Mouse (Mus musculus) adrenal gland, postnatal 14 days (tissue): Measurements from ENCODE around the gene 4930447C04Rik. TPM values are rescaled to one million over a fixed set of nuclear protein-coding genes. Genes with fewer than 3 reads are reported as not detected.

Source experiments
- DNase-seq: peaks from one replicate; pipeline ENCODE4 v3.0.0; 2021; ENCODE audit warnings: mixed read lengths
- long read RNA-seq, 2 experiments: library from polyadenylated mRNA; stranded (forward); transcript quantifications; one replicate each; pipeline ENCODE4 v2.0.0; 2021
- total RNA-seq: library from RNA; stranded (reverse); gene quantifications from 2 replicates; pipeline ENCODE4 v1.2.3, GENCODE M21; 2021

4930447C04Rik gene
- total RNA-seq = 1.0 and 1.1 TPM in 2 replicates
- long read RNA-seq, experiment 1 = 0 reads
- long read RNA-seq, experiment 2 = 0 reads

DNA sequence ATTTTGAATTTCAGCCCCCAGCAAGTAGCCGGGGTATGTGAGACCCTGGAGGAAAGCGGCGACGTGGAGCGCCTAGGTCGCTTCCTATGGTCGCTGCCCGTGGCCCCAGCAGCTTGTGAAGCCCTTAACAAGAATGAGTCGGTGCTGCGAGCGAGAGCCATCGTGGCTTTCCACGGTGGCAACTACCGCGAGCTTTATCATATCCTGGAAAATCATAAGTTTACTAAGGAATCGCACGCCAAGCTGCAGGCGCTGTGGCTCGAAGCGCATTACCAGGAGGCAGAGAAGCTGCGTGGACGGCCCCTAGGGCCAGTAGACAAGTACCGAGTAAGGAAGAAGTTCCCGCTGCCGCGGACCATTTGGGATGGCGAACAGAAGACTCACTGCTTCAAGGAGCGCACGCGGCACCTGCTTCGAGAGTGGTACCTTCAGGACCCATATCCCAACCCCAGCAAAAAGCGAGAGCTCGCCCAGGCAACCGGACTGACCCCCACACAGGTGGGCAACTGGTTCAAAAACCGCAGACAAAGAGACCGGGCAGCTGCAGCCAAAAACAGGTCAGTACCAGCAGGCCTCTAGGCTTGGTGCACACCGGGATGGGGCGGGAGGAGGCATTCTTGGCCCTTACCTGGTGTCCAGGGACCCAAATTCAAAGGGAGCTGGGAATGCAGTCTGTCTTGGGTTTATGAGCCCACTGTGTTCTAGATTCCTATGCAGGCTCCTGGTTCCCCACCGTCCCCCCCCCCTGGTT, at the start of gene 4930447C04Rik:
4930447C04Rik (minus strand) TSS at position 704 of the 751 bp plus-strand sequence.
- no peak for DNase-seq

DNA sequence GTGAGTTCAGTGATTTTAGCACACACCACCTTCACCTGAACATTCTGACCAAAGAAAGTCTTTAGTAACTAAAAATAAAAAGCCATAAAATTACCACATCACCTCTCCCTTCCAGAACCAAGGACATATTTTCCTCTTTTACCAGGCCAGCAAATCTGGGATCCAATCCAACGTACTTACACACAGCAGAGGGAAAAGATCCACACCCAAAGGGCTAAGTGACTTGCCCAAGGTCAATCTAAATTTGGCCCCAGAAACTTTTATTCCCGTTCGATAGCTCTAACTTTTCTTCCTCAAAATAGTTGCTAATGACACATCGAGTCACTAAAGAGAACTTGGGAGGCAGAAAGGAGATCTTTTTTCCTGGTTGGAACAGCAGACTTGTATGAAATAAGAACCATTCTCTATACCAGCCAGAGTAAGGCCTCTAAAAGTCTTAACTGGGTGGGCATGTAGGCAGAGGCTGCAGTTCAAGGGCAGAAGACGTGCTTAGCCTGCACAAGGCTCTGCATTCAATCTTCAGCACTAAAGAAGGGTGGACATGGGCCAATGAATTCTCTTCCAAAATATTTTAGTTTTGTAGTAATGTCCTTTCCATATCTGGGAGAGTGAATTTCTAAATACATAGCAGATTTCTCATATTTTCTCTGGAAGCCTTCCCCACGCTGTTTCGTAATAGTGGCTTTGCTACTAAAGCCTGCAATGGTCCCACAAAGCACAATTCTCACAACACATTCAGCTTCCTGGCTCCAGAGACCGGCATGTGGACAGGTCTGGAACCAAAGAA, 42.7 kb upstream of the 4930447C04Rik start:
- DNase-seq = peak; percentile 65

DNA sequence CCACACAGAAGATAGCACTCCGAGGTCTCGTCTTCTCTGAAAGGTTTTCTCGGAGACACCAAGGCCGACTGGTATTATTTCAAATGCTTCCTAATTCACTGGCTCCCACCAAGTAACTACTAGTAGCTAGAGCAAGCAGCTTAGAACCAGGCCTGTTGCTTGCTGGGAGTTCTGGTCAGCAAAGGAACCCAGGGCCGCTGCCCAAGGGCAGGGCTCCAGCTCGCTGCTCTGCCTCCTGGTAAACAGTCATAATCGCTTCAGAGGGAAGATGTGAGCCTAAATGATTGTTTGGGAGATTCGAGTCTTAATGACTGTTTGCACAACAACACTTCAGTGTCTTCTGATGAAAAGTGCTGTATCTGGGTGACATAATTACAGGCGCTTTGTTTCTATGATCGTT, 42.0 kb upstream of the 4930447C04Rik start:
- DNase-seq = peak; percentile 39

DNA sequence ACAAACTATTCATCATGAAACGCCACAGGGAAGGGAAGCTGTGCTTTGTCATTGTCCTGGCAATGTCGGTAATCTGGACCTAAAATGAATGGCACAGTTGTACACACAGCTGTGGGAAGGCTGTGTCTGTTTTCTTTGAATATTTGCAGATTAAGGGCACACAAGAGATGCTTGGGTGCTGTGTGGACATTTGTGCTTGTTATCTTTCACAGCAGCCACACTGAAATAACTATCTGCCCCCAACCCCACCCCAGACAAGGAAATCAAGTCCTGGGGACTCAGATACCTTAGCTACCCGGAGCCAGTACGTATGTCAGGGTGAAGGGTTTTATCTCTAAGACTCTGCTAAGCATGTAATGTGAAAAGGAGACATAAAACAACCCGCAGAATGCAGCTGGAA, 38.7 kb upstream of the 4930447C04Rik start:
- DNase-seq = no peak

DNA sequence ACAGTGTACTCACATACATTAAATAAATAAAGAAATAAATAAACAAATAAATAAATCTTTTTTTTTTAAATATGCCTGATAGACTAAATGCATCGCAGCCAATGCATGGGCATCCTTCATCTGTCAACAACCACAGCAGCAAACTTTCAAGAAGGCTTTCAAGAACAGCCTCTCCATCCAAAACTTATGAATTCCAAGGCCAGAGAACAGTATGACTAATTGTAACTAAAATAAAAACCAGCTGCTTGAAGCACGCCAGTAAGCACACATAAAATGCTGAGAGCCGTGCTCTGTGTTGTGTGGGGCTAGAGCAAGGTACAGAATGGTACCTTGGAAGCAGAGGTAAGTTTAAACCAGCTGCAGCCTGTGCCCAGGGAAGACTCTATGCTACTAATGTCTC, 37.3 kb upstream of the 4930447C04Rik start:
- DNase-seq = no peak

DNA sequence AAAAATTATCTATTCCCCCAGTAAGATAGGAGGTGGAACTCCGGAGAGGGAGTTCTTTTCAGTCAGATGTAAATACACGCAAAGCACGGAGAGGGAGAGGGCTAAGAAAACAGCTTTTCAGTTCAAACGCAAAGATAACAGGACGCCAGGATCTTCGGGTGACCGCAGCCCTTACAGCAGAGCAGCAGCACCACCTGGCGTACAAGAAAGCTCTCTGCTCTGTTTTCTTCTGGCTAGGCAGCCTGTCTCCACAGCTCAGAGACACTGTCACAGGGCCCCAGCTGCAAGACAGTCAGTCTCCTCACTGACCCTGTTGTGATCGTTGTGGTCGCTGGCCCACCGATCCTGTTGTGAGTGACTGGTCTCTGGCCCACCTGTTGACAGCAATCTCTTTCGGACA, 36.1 kb upstream of the 4930447C04Rik start:
- peak; percentile 84 for DNase-seq

DNA sequence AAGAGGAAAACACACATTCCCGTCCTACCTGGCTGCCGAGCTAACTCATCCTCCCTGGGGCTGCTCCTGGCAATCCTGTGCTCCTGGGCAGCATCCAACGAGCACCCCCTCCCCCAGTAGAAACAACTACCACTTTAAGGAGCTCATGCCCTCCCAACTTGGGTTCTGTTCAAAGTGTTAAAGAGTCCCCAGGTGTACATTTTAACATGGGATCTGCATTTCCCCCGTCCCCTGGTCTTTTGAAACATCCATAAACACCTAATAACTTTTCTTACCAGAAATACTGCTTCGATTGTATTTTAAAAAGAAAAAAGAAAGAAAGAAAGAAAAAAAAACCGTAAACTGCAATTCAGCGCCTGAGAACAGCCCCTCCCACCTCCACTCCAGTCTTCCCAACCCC, 35.6 kb upstream of the 4930447C04Rik start:
- no peak for DNase-seq

DNA sequence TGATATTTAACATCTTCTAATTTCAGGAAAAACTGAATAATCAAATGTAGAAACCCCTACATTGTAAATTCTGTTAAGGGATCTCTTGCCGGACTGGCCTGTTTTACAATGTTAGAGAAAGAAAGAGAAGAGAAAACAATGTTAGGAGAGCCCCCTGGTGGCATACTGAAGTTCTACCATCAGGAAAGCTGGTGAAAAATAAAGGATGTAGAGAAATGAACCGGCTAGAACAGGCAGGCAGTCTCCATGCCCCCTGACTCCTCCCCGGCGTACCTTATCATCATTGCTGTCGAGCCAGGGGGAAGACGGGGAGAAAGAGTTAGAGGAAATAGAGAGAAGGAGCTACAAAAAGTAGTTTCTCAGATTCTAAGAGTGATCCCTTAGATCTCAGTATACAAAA, 32.6 kb upstream of the 4930447C04Rik start:
- DNase-seq = peak; percentile 68

DNA sequence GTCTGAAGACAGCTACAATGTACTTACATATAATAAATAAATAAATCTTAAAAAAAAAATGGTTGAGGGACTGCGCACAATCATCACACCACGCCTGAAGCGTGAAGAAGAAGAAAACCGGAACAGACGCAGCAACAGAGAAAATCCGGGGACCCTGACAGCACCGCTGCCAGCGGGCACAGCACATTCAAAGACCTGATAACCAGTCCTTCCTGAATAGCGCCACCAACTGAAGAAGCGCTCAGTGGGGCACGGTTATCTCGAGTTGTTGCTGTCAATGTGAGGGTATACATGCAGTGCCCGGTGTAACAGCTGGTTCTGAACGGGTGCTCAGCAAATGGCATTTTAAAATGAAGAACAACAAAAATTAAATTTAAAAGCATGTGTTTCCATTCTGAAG, 30.0 kb upstream of the 4930447C04Rik start:
- DNase-seq = no peak

DNA sequence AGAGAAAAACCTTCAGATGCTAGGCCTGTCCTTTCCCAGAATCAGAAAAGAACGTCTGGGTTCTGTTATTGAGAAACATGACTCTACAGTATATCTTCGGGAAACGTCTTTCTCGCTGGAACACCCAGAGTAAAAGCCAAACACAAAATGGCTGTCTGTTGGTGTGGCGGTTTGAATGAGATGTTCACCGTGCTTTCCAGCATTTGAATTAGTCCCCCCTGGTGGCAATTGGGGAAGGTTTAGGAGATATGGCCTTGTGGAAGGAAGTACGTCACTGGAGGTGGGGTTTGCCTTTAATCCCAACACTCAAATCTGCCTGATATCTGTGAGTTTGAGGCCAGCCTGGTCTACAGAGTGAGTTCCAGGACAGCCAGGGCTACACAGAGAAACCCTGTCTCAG, 27.0 kb upstream of the 4930447C04Rik start:
- no peak for DNase-seq

DNA sequence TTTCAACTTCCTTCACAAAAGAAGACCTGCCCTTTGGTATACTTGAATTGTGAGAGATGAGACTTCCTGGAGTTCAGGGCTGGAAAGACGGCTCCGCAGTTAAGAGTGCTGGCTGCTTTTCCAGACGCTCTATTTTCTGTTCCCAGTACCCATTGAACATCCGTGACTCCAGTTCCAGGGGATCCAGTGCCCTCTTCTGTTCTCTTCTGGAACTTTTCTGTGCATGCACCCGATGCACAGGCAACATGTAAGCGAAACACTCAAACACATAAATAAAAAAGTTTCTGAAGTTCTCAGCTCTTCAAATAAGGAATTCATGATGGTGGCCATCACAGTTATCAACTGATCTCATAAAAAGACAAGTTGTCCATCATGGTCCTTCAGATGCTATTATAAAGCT, 22.2 kb upstream of the 4930447C04Rik start:
- no peak for DNase-seq

DNA sequence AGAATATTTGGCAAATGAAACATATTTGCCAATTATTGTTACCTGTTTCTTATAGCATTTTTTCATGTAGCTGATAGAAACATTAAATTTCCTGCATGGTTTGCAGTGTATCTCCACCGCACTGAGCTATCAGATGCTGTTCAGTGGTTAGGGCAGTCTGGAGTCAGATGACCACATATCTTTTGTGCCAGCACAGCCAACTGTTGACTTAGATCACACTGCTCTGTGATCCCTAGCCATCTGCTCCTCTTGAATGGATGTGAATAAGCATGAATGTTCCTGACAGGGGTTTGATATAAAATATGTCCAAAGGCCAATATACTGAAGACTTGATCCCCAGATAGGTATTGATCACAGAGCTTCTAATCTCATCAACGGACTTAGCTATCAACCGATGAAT, 17.9 kb upstream of the 4930447C04Rik start:
- DNase-seq = no peak

DNA sequence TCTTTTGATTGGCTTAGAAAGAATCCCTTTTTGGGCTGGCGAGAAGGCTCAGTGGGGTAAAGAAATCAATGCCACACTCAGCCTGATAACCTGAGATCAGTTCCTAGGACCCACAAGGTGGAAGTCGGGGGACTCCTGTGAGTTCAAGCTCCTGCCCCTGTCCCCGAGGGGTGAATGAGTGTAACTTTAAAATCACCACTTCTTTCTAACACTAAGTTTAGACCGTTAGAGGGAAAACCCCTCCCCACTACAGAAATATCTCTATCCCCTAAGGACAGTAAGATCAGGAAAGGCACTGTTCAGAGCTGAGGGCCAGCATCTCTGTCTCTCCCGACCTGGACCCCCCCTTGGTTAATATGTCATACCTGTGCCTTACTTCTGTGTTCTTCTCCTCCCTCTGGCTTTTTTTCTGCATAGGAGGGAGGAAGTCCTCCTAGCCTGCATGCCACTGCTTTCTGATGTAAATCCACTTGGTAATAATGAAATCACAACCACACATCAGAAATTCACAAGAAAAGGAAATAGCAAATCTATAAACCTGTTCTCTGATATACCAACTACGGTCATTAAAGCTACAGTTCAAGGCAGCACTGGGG, 17.4 kb upstream of the 4930447C04Rik start:
- DNase-seq = no peak

DNA sequence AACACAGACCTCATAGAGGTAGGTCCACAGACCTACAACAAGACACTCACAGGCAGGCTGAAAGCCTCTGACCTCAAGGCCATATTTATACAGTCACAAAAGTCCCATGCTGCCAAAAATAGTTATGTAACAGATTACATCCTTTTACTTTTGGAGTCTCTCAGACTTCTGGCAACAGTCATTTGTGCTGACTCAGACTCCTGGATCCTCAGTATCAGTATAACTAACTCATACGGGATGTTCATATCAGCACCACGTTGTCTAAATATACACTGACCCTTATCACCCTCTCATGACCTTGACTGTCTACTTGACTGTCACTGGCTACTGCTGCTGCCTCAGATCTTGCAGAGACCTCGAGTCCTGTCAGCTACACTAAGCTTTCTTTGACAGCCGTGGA, 14.3 kb upstream of the 4930447C04Rik start:
- DNase-seq = peak; percentile 16

DNA sequence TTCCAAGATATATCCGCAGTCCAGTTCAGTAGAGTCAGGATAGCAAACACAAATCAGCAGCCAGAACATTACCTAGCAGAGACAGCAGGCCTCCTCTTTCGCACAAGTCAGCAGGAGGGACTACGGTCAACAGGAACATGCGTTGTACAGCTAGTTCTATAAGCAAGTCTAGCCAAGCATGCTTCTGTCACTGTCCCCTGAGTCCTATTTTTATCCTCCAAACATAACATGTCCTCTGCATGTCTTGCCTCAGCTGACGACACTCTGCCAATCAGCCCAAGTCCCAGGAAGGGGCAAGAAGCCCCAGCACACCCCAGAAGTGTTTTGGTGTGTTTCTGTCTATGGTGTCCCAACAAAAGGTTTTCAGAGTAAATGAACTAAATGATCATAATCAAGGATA, 13.3 kb upstream of the 4930447C04Rik start:
- no peak for DNase-seq

DNA sequence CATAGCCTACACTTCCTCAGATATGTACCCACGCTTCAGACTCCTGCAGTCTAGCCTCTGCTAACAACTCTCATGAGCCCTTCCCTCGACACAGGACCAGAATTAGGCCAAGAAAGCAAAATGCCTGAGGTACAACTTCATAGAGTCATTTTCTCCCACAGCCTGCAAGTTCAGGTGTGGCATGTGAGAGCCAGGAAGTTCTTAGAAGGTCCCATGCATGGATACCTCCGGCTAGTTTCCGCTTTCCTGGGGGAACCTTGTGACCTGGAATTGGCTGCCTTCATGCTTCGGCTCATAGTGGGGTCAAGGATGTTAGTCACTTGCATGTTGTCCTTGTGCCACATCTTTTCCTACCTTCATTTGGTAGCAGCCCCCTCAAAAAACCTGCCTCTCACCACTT, 12.5 kb upstream of the 4930447C04Rik start:
- no peak for DNase-seq

DNA sequence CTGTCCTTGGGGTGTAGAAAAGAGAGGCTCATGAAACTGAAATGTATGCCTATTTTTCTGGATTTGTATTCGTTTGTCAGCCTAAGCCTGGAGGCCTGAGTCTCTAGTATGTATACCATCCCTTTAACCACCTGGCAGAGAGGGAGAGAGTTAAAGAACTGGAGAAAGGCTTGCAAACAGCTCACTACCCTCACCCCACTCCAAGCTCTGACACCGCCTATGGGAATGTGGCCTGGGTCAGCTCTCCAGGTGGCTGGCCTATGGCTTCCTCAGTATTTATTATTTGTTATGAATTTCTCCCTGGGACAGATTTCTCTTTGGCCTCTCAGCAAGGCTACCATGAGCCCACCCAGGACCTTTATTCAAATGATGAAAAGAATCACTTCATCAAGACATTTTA, 6.8 kb upstream of the 4930447C04Rik start:
- DNase-seq = no peak

DNA sequence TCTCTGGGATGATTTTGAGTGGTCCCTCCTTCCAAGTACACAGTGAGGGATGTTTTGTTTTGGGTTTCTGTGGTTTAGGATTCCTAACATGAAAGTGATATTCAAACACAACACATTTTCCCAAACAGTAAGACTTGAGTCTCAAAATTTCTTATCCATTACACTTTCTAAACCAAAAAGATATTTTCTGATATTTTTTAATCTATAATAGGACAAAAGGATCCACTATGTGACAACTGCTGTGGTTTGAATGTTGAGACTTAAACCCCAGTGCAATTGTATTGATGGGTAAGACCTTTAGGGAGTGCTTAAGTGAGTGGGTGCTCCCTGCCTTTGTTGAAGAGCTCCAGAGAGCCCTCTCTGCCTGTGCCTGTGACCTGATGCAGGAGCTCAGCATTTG, 6.2 kb upstream of the 4930447C04Rik start:
- DNase-seq = no peak

DNA sequence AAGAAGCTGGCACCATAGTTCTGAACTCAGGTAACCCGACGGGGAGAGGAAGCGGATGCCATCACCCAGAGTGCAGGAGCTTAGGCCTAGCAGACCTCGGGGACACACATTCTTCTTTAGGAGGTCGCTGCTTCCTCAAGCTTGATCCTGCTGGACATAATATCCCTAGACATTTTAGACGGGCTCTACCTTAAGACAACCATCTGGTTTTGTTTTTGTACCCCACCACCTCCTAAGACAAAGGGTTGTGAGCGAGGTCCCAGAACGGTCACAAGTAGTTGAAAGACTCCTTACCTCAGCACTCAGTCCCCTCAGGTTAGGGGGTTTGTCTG, 5.5 kb upstream of the 4930447C04Rik start:
- DNase-seq = no peak

DNA sequence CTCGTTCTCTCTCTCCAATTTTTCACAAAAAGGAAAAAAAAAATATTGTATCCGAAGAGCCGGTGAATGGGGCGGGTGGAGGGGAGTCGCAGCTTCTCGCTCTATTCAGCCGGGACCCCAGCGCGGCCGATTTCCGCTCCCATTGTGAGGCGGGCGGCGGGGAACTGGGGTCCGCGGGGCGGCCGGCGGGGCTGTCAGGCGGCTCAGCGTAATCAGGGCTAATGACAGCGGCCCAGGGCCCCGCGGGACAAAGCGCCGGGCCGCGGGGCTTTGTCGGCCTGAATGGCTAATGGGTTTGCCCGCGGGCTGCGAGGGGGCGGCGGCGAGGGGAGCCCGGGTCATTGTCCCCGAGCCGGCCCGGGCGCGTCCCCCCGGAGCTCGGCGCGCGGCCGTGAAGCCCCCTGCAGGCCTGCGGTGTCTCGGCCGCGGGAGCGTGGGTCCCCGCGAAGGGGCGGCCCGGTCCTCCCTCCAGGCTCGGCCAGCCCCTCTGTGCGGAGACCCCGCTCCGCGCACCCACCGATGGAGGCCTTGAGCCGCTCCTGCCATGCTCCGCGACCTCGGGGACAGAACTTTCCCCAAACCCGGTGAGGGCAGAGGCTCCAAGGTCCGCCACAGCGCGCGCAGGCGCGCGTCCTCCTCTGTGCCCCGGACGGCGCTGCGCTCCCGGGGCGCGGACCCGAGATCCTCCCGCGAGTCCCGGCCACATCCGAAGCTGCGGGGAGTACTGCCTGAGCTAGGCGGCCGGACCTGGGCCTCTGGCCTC, 4.9 kb upstream of the 4930447C04Rik start:
- peak; percentile 9 for DNase-seq

DNA sequence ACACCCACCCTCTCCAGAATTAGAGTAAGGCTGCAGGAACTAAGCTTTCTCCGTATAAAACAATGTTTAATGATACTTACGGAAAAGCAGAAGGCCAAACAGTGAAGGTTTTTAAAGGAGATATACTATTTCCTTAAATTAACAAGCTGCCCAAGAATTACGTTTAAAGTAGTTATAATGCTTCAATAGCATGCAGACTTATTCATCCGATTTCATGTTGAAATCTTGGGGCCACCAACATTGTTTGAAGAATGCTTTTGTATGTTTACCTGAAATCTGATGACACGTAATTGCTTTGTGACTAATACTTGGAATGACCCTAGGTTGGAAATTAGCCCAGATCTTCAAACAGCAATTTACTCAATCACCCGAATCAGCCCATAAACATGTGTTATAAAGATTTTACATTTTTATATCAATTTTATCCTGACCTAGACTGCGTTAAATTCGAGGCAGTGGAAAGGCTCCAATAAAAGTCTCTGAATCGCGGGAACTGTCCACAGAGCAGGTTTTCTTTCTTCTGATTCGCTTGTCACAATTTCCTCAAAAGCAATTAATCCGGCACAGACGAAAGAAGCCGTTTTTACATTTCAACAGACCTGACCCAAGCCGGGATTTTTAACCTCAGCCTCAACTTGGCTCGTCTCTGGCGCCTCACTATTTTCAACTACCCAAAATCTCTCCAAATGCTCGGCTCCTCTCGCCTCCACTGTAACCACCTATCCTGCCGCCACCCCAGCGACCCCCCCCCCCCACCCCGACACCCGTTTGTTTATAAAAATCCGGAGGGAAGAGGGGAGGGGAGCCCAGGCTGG, 4.0 kb upstream of the 4930447C04Rik start:
- DNase-seq = no peak
